Mouse (Mus musculus): Measurements from ENCODE around the gene Slc18b1.

Slc18b1 gene

GRCm38 (mm10) chr10:23806201-23806600, 9.4 kb downstream of the Slc18b1 start:
- no peak for DNase-seq (ENCODE audit: low read depth)

- DNase-seq (ENCODE audit: low read depth) = peak; percentile 79
Observed at GRCm38 (mm10) chr10:23811635-23812437, 15.1 kb downstream of the Slc18b1 start.

- no peak for DNase-seq (ENCODE audit: low read depth)
Observed at GRCm38 (mm10) chr10:23812438-23812759, 15.6 kb downstream of the Slc18b1 start.

GRCm38 (mm10) chr10:23812852-23813766, 16.3 kb downstream of the Slc18b1 start:
- no peak for DNase-seq (ENCODE audit: low read depth)

- peak; percentile 79 for DNase-seq (ENCODE audit: low read depth)
Observed at GRCm38 (mm10) chr10:23815168-23815567, 18.4 kb downstream of the Slc18b1 start.

- DNase-seq (ENCODE audit: low read depth) = no peak
Observed at GRCm38 (mm10) chr10:23816241-23816640, 19.5 kb downstream of the Slc18b1 start.

- DNase-seq (ENCODE audit: low read depth) = no peak
Observed at GRCm38 (mm10) chr10:23826516-23826915, 29.7 kb downstream of the Slc18b1 start.

GRCm38 (mm10) chr10:23836003-23836964, 39.5 kb downstream of the Slc18b1 start:
- DNase-seq (ENCODE audit: low read depth) = no peak

GRCm38 (mm10) chr10:23837115-23837514, 40.3 kb downstream of the Slc18b1 start:
- DNase-seq (ENCODE audit: low read depth) = no peak

GRCm38 (mm10) chr10:23838910-23839309, 42.1 kb downstream of the Slc18b1 start:
- DNase-seq (ENCODE audit: low read depth) = no peak

- DNase-seq (ENCODE audit: low read depth) = no peak
Observed at GRCm38 (mm10) chr10:23839368-23839767, 42.6 kb downstream of the Slc18b1 start.

GRCm38 (mm10) chr10:23840496-23840895, 43.7 kb downstream of the Slc18b1 start:
- DNase-seq (ENCODE audit: low read depth) = no peak

GRCm38 (mm10) chr10:23851228-23851912, 54.6 kb downstream of the Slc18b1 start, which contains the start of gene Vnn3:
Gene Vnn3 (plus strand): TSS chr10:23851462.
- no peak for DNase-seq (ENCODE audit: low read depth)

GRCm38 (mm10) chr10:23852096-23852495, 55.3 kb downstream of the Slc18b1 start:
- DNase-seq (ENCODE audit: low read depth) = no peak

- no peak for DNase-seq (ENCODE audit: low read depth)
Observed at GRCm38 (mm10) chr10:23864362-23865312, 67.9 kb downstream of the Slc18b1 start.

Data from naive thymus-derived CD4-positive, alpha-beta T cell, adult 2 months (primary cell).